Mouse (Mus musculus) layer of hippocampus, adult 8-10 months (tissue): ENCODE results near the gene Mtss1l. TPM values are rescaled to one million over a fixed set of nuclear protein-coding genes. Genes with fewer than 3 reads are reported as not detected.
"Not testable (repeated sequence)": the region's sequence is repeated elsewhere in the genome, so short reads cannot be mapped to it uniquely, and the experiment has no call there.

ENCODE experiments used
- DNase-seq, 2 experiments: peaks; one replicate each; pipeline ENCODE4 v3.0.0; 2022; ENCODE audit warnings: low spot score in 2 of 2
- total RNA-seq, 4 experiments: library from RNA; stranded (reverse); gene quantifications; 2 replicates each; pipeline ENCODE4 v1.2.4; 2022

The Mtss1l gene
- total RNA-seq, 4 experiments from 2014 or later, result 209 to 246 (median 223) TPM

- no peak for DNase-seq
These were observed 55.1 kb downstream of the Mtss1l start for GRCm38 (mm10) chr8:110776335-110776734.

DNA sequence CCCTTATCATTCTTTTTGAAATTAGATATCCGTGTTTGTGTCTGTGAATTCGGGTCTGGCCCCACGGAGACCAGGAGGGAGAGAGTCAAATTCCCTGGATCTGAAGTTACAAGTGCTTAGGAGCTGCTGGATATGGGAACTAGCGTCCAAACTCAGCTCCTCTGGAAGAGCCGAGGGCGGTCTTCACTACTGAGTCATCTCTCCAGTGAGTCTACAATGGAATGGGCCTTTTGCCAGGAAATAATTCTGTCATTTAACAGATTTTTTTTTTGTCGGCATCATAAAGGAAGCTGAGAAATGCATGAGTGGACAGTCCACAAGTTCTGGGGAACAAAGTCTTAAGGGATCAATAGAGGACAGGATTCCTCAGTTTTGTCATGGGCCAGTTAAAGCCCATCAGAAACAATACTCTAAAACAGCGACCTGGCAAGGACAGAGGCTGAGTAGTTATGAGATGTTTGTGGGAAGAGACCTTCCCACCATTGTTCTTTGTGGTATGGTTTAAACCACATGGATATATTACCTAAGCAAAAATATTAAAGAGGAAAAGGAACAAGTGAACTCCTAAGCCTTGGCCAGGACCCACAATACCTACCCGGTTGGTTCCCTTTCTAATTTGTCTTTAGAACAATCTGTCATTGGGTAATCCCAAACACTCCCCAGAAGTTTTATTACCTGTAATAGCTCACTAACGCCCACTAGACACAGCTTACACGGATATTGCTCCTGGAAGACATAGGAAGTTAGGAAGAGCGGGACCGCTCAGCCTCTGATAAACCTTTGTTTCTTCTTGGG lies 58.8 kb downstream of the Mtss1l start:
- no peak for DNase-seq

GRCm38 (mm10) chr8:110785366-110785765 lies 64.1 kb downstream of the Mtss1l start:
- no peak for DNase-seq

- not testable (repeated sequence) for DNase-seq
These were observed 65.2 kb downstream of the Mtss1l start for GRCm38 (mm10) chr8:110786501-110786900.

DNA sequence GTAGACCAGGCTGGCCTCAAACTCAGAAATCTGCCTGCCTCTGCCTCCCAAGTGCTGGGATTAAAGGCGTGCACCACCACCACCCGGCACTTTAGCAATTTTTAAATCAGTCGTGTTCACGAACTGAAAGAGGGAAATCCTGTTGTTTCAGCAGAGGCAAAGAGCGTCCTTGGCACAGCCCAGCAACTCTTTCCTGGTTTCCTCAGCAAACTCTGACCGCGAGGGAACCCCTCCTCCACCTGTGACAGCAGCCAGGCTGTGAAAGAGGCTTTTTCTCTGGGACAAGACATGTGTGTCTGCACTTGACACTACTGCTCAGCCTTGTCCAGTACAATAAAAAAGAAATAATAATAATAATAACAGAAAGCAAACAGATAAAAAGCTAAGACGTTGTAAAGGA lies 65.7 kb downstream of the Mtss1l start:
- no peak for DNase-seq

GRCm38 (mm10) chr8:110787411-110787954 lies 66.2 kb downstream of the Mtss1l start:
- no peak for DNase-seq

DNA sequence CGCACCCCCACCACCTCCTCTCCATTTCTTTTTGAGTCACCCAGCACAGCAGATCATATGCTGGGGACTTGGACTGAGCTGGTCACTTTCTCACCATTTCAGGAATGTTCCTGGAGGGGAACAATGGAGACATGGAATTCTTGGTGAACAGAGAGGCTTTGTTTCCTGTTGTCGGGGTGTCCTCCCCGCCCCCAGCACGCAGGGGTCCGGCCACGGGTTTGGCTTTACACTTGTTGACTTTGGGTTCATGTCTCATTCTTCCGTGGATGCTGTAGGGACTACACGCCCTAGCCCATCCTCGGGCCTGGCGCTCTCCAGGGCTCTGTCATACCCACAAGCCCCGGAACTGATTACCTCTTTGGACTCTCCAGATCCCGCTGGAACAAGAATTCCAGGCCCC lies 67.7 kb downstream of the Mtss1l start:
- no peak for DNase-seq

DNA sequence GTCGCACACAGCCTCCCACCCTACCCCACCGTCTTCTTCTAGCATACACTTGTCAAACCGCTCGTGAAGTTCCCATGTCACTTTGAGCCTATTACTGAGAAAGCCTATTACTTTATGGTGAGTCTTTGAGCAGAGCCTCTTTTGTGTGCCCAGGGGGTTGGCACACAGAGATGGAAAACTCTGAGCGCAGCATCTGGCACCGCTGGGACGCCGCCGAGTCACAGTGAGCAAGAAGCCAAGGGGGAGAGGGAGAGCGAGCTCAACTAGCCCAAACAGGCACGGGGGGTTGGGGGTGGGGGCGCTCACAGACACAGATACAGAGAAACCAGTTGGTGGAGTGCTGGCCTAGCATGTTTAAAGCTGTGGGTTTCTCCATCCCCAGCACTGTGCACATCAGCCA lies 68.3 kb downstream of the Mtss1l start:
- no peak for DNase-seq

DNA sequence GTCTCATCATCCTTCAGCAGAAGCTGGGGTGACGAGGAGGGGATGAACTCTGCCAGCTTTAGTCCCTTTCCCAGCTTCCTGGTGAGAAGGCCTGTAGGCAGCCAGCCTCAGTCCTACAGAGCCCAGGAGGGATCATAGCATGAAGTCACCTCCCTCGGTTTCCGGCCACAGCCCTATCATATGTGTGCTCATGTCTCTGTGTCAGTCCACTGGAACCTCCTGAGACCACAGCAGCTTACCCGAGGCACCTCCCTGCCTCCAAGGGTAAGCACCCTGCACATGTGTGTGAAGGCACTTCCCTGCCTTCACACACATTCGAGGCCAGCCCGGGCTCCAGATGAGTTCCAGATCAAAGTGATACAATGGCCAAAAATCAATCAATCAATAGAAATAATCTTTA lies 69.0 kb downstream of the Mtss1l start:
- no peak for DNase-seq

Other genes with a start within 250 kb of the Mtss1l start
- gene Vac14, start 102.9 kb upstream of the Mtss1l start, total RNA-seq, result 10 to 100 TPM; 26.8 to 28.2 (median 27.0) TPM
- gene Il34, start 84.4 kb downstream of the Mtss1l start, total RNA-seq, result 10 to 100 TPM; 57.8 to 86.8 (median 69.6) TPM
- 10 to 100 TPM; 50.8 to 64.2 (median 62.8) TPM for gene Cog4, start 125.1 kb downstream of the Mtss1l start, total RNA-seq
- gene Sf3b3, start 125.3 kb downstream of the Mtss1l start, total RNA-seq, result 10 to 100 TPM; 64.5 to 78.9 (median 76.6) TPM
- gene Fuk, start 181.0 kb downstream of the Mtss1l start, total RNA-seq, result 10 to 100 TPM; 20.7 to 26.7 (median 24.4) TPM
- gene St3gal2, start 198.4 kb downstream of the Mtss1l start, total RNA-seq, result 100 to 1,000 TPM in 1 of 4 experiments, 10 to 100 TPM in 3; 89.2 to 101 (median 95.3) TPM